Mouse (Mus musculus) liver, embryonic 14.5 days (tissue): Measurements from ENCODE around the gene Hmga1b. TPM values are rescaled to one million over a fixed set of nuclear protein-coding genes. Genes with fewer than 3 reads are reported as not detected.

Experiments
- ATAC-seq: fragments of 200-750 bp; cut with Nextera tagmentation; 2 replicates; pipeline ENCODE4 v1.8.0; 2017; ENCODE audit warnings: moderate number of reproducible peaks, mild to moderate bottlenecking, moderate library complexity; ENCODE audit not compliant: insufficient read depth
- DNase-seq, 3 experiments: peaks; one replicate each; pipeline ENCODE4 v3.0.0-alpha.2; 2012 to 2013; ENCODE audit warnings: low read depth in 3 of 3, low spot score in 3 of 3
- H3K27ac ChIP-seq: fragments of 300-500 bp; sonication (generic); 2 replicates; pipeline ENCODE4 v1.5.1; 2014; ENCODE audit warnings: moderate library complexity, mild to moderate bottlenecking, control low read depth, inconsistent platforms
- H3K27me3 ChIP-seq: fragments of 300-500 bp; sonication (generic); 2 replicates; pipeline ENCODE4 v1.6.1; 2014; ENCODE audit warnings: mild to moderate bottlenecking, low read length, moderate library complexity; ENCODE audit not compliant: control insufficient read depth, insufficient read depth
- H3K36me3 ChIP-seq: fragments of 300-500 bp; sonication (generic); replicated peaks from 2 replicates; pipeline ENCODE4 v1.6.1; 2014; ENCODE audit warnings: low read depth; ENCODE audit not compliant: control insufficient read depth, insufficient read depth
- H3K4me1 ChIP-seq, 2 experiments: fragments of 200-500 bp in 1 of 2; fragments of 300-500 bp in 1 of 2; sonication (generic) in 1 of 2; replicated peaks; 2 replicates each; pipeline ENCODE4 v1.6.1; 2012 to 2014; ENCODE audit warnings: antibody characterized with exemption in 1 of 2, inconsistent platforms in 1 of 2, low read length in 1 of 2; ENCODE audit not compliant: control insufficient read depth in 2 of 2, insufficient read depth in 2 of 2
- H3K4me2 ChIP-seq: fragments of 300-500 bp; sonication (generic); 2 replicates; pipeline ENCODE4 v1.6.1; 2014; ENCODE audit warnings: low read depth, mild to moderate bottlenecking, control low read depth, moderate library complexity
- H3K4me3 ChIP-seq, 2 experiments: fragments of 200-500 bp in 1 of 2; fragments of 300-500 bp in 1 of 2; sonication (generic) in 1 of 2; 2 replicates each; pipeline ENCODE4 v1.5.1; 2012 to 2014; ENCODE audit warnings: low read depth in 2 of 2, low read length in 2 of 2, mild to moderate bottlenecking in 2 of 2, control low read depth in 1 of 2, inconsistent platforms in 1 of 2, moderate library complexity in 1 of 2; ENCODE audit not compliant: insufficient read depth in 1 of 2
- H3K9ac ChIP-seq: fragments of 300-500 bp; sonication (generic); replicated peaks from 2 replicates; pipeline ENCODE4 v1.6.1; 2014; ENCODE audit warnings: mild to moderate bottlenecking, control low read depth, moderate library complexity
- H3K9me3 ChIP-seq: fragments of 300-500 bp; sonication (generic); 2 replicates; pipeline ENCODE4 v1.6.1; 2016; ENCODE audit warnings: low read length, mixed read lengths; ENCODE audit not compliant: control insufficient read depth
- CTCF ChIP-seq: IDR thresholded peaks from 2 replicates; pipeline ENCODE4 v1.5.1; 2016; ENCODE audit warnings: antibody characterized with exemption, low read depth, control low read depth
- EP300 ChIP-seq: IDR thresholded peaks from 2 replicates; pipeline ENCODE4 v1.6.1; 2016; ENCODE audit warnings: antibody characterized with exemption, low read depth
- WGBS: fragments of 180-500 bp; shearing (Covaris S2); extraction: QIAGEN DNeasy Blood & Tissue Kit; methylation state at CpG from one replicate; pipeline ENCODE4 v1.1.7; 2014; ENCODE audit not compliant: insufficient replicate concordance; 5-methylcytosine and 5-hydroxymethylcytosine counted together
- polyA plus RNA-seq, 2 experiments: library from polyadenylated mRNA; depleted of rRNA in 1 of 2; stranded (reverse) in 1 of 2; unstranded in 1 of 2; fragments of >200 nt; fragmentation: Nextera tagmentation in 1 of 2; extraction: Ambion mirVana in 1 of 2; gene quantifications; 2 replicates each; pipeline versions ENCODE4 v1.2.1 to v1.2.3; 2012 to 2014

Gene Hmga1b
- polyA plus RNA-seq, 2 experiments = 2.0 to 4.3 TPM

DNA sequence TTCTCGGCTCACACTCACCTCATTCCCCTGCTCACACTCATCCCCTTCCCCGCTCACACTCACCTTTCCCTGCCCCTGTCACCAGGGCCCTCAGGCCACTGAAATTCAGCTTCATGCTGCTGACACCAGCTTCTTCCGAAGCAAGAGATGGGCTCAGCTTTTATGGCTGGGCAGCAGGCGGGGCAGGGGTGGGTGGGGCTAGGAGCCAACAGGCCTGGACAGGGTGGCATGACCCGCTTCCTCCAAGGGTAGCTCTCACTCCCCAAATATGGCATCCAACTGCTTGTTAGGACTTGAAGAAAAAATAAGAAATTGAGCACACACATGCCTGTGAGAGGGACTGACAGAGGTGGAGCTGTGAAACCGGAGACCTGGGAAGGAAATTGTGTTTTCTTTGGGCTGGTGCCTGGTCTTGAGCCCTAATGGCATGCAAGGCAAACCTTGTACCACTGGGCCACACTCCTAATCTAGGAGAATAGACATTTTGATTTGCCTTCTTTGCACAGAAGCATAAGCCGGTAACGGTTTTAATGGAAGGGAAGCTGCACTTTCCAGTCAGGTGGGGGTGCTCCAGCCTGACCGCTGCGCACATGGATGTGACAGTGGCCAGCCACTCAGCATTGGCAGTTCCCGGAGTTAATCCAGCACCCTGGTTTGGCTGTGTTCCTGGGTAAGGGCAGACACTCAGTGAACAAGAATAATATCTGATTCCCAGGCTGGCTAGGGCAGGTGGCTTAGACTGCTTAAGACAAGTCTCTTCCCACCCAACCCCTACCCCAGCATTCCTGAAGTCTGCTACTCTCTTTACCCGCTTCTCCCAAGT is 30.5 kb upstream of the Hmga1b start, which contains the start of gene Cbr2:
TSS of gene Cbr2 (minus strand) at position 257 of the 823 bp plus-strand sequence.
- ATAC-seq (no peak), DNase-seq (no peak)
- peaks cover 0 to 6% of the 10 kb centered on the region in 2 experiments; a peak in 2 of 4 replicates for H3K4me1 ChIP-seq
- H3K4me3 ChIP-seq = no peak within 1 kb of the TSS
- 64% methylated on average over 12 of the region's 12 CpGs for WGBS
- H3K27ac ChIP-seq = no peak within 1 kb of the TSS
- no peaks in the 10 kb centered on the region for H3K9me3 ChIP-seq
- no peak for TF ChIP-seq EP300
- H3K4me2 ChIP-seq = no peak within 1 kb of the TSS
- no peak within 1 kb of the TSS for H3K9ac ChIP-seq
- H3K27me3 ChIP-seq = no peaks in the 10 kb centered on the region
- H3K36me3 ChIP-seq = no peaks in the 10 kb centered on the region

DNA sequence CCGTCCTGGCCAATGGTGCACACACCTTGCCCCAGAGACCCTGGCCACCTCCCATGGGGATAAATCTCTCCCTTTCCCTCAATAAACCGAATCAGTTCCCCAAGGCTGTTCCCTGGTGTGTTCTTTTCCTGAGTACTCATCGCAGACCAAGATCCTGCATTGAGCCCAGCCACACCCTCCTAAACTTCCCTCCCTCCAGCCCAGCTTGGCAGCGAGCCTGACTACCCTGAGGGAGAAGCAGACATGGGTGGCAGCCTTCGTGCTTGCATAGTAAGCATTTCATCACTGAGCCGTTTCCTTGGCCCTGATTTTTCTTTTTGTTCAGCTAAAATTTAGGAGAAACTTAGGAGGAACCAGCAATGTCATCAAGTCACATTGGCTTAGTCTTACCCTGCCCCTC is 29.1 kb upstream of the Hmga1b start:
- DNase-seq = no peak
- no peaks in the 10 kb centered on the region for H3K36me3 ChIP-seq
- no peak overlapping the region for H3K4me3 ChIP-seq
- H3K27ac ChIP-seq = no peak overlapping the region
- no peak overlapping the region for H3K9ac ChIP-seq
- no peak for TF ChIP-seq EP300
- TF ChIP-seq CTCF = no peak
- no peak for ATAC-seq
- peaks cover 0 to 6% of the 10 kb centered on the region in 2 experiments; a peak in 2 of 4 replicates for H3K4me1 ChIP-seq
- no peak overlapping the region for H3K4me2 ChIP-seq
- no peaks in the 10 kb centered on the region for H3K9me3 ChIP-seq
- no peaks in the 10 kb centered on the region for H3K27me3 ChIP-seq
- 48% methylated on average over 6 of the region's 6 CpGs for WGBS

DNA sequence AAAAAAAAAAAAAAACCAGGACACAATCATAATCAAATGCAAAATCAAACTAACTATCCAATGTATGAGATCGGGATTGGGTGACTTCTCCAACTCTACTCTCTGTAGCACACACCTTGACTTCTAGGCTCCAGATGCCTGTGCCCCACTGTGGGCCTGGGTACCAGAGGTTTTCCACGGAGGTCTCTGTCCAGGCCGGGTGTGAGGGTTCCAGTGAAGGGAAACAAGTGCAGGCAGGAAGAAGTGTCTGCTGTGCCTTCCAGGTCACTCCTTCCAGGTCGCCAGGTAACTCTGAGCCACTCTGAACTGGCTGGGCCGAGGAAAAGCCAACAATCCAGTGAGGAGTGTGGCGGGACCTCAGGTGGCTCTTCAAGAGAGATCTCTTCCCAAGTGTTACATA is 26.2 kb upstream of the Hmga1b start:
- H3K36me3 ChIP-seq = no peaks in the 10 kb centered on the region
- H3K4me3 ChIP-seq = no peak overlapping the region
- H3K4me1 ChIP-seq = no peaks in the 10 kb centered on the region
- no peak overlapping the region for H3K9ac ChIP-seq
- no peak for DNase-seq
- TF ChIP-seq EP300 (no peak), CTCF (no peak)
- no peak overlapping the region for H3K27ac ChIP-seq
- ATAC-seq = no peak
- no peaks in the 10 kb centered on the region for H3K9me3 ChIP-seq
- H3K4me2 ChIP-seq = no peak overlapping the region
- no peaks in the 10 kb centered on the region for H3K27me3 ChIP-seq
- 48% methylated on average over 6 of the region's 6 CpGs for WGBS

DNA sequence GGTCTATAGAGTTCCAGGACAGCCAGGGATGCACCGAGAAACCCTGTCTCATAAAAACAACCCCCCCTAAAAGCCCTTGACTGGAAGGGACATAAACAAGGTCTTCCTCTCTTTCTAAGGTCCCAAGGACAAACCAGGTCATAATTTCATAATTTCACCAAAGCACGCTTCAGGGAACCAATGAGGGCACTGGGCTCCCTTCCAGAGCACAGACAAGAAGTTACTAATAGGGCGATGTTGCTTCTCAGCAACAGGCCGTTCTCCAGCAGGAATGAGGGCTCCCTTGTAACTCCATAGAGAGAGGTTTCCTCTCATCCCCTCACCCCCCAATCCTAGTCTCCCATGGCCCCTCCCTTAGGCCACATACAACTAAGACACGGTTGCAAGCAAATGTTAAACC is 21.6 kb upstream of the Hmga1b start:
- no peak for ATAC-seq
- no peaks in the 10 kb centered on the region for H3K27me3 ChIP-seq
- no peak overlapping the region for H3K4me2 ChIP-seq
- H3K27ac ChIP-seq = no peak overlapping the region
- H3K9ac ChIP-seq = no peak overlapping the region
- H3K9me3 ChIP-seq = no peaks in the 10 kb centered on the region
- no peak for TF ChIP-seq EP300
- TF ChIP-seq CTCF = no peak
- H3K4me3 ChIP-seq = no peak overlapping the region
- DNase-seq = no peak
- no peaks in the 10 kb centered on the region for H3K36me3 ChIP-seq
- WGBS = 73% methylated on average over 5 of the region's 5 CpGs
- no peaks in the 10 kb centered on the region for H3K4me1 ChIP-seq

DNA sequence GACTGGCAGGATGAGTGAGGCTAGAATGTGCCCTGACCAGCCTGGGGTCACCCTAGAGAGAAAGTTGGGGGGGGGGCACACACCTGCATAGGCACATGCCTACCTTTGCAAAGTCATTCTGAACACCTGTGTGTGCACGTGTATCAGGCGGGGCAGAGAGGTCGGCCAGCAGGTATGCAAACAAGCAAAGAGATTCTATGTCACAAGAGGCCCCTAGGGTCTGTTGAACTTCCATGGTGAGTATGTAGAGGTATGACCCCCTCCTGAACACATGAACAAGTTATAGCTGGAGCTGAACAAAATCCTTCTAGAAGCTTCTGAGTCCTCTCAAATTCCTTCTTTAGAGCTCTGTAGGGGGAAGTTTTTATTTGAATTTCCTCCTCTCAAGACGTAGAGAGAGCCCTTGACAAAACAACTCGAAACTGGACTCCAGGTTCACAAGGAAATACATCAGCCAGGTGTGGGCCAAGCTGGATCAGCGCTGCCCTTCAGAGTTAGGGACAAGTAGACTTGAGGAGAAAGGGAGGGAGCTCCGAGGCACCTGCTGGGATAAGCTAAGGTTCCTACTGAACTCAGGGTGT is 18.4 kb upstream of the Hmga1b start:
- Histone ChIP-seq H3K27me3 (no peaks in the 10 kb centered on the region), H3K9ac (no peak overlapping the region), H3K4me2 (no peak overlapping the region), H3K27ac (no peak overlapping the region), H3K9me3 (no peaks in the 10 kb centered on the region), H3K36me3 (no peaks in the 10 kb centered on the region), H3K4me3 (no peak overlapping the region), H3K4me1 (no peaks in the 10 kb centered on the region)
- WGBS = 68% methylated on average over 7 of the region's 7 CpGs
- ATAC-seq = no peak
- TF ChIP-seq CTCF = no peak
- TF ChIP-seq EP300 = no peak
- no peak for DNase-seq
